Mouse (Mus musculus) cerebellum, adult 8-10 months (tissue): Measurements from ENCODE around the gene Capn11.

Experiments used
- DNase-seq: peaks from one replicate; pipeline ENCODE4 v3.0.0; 2022

Gene Capn11

DNA sequence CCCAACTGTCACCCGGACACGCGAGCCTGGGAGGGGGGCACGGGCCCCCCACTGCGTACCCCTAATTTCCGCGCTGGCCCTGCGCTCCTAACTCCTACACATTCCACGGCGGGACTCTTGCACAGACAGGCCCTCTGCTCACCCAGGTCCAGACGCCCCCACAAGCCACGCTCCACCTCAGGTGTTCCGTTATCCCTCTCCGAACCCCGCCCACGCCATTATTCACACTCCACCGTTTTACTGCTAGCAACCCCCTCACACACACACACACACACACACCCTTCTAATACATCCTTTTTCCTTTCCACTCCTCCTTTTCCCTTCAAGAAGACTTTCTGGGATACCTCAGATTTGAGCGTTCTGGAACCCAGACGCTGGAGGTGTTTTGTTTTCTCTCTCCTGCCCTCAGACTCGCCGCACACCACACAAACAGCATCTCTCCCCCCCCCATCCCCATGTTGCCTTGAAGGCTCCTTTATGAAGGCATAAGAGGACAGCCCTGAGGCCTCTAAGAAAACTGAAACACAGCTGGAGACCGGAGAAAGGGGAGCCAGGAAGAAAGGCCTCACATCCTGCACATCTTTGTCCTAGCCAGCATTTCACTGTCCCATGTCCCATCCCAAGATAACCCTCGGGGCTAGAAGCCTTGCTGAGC, 63.3 kb downstream of the Capn11 start:
- no peak for DNase-seq

DNA sequence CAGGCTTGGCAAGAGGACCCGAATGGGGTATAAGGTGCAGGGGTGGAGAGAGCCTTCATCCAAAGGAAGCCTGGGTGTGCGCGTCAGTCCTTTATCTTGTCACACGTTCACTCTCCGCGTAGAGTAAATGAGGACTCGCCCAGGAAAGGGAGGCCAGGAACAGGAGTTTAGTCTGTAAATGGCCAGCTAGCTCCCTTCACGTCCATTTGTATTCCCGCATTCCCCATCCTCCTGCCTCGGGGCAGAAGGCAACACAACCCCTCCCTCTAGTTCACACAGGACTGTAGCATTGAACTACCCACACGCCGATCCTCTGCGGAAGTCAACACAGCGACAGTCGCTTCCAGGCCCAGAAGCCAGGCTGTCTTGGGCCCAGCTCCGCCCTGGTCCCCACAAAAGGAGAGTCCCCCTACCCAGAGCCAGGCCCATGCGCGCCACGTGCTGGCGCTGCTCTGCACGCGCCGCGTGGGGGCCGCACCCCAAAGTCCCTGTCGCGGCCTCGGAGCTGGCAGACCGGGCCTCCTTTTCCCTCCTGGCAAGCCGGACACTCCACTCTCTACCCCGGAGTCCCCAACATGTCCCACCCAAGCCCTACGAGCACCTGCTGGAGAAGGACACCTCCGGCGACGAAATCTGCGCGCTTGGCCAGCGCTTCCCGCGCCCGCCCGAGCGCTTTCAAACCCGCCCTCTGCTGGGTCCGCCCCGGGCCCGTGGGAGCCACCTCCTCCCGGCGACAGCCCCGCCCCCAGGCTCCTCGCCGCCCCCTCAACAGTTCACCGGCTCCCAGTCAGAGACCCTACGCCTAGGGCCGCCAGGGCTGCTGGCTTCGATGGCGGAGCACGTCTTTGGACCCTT, 64.0 kb downstream of the Capn11 start:
- DNase-seq: peak; percentile 76

DNA sequence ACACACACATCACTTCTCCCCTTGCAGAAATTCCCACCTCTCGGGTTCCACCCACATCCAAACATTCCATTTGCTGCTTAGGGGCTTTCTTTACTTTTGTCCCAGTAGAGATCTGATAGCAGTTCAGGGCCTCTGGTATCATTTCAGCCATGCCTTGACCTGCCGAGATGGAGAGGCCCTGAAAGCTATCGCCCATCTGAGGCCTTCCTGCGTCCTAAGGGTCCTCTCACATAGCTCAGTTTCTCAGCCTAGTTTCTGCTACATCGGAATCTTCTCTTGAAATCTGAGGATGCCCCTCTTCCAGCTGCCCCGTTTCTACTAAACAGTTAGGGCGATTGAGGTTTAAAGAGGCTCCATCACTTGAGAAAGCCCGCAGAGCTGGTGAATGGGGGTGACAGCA, 64.9 kb downstream of the Capn11 start:
- no peak for DNase-seq

DNA sequence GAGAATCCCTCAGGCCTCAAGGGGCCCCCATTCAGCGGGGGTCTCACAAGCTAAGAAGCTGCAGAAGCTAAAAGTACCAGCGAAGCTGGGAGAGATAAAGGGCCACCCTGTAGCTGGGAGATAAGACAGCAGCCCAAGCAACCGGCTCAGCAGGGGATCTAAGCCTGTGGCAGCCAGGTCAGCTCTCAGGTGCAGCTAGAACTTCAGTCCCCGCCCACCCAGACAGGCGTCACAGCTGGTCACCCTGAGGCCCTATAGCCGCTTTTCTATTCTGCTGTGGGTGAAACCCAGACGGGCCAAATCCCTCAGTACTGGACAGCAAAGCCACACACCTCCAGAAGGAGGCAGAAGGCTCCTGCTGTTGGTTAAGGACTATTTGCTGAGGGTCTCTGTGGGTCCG, 65.6 kb downstream of the Capn11 start:
- DNase-seq: peak; percentile 37

DNA sequence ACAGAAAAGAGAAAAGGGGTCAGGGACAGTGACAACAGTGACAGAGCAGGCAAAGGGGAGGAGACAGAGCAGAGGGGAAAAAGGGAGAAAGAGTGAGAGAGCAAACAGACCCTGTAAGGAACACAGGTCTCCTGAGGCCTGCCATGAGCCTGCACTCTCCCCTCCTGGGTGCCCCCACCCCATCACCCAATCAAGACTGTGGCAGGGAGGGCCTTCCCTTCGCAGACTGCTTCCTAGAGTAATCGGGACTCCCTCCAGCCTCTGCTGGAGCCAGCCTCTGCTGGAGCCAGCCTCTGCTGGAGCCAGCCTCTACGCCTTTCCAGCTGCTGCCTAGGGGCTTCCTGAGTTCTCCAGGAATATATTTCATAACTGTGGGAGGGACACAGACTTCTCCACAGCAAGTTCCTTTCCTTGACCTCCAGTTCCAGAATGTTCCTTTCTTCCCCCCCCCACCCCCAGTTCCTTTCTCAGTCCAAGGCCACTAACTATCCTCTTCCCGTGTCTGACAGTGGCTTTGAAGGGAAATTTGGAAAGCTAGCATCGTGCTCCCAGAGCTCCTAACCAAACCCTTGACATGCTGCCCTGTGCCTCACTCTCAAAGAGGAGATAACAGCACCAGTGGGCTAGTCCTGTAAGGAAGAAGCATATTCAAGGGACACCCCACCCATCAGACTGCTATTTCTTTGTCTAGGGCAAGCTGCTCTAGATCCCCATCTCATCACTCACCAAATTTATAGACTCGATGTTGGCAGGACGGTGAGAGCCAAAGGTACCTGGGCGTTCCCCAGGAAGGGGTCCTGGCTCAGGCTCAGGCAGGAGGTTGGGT, 66.3 kb downstream of the Capn11 start:
- peak; percentile 43 for DNase-seq

DNA sequence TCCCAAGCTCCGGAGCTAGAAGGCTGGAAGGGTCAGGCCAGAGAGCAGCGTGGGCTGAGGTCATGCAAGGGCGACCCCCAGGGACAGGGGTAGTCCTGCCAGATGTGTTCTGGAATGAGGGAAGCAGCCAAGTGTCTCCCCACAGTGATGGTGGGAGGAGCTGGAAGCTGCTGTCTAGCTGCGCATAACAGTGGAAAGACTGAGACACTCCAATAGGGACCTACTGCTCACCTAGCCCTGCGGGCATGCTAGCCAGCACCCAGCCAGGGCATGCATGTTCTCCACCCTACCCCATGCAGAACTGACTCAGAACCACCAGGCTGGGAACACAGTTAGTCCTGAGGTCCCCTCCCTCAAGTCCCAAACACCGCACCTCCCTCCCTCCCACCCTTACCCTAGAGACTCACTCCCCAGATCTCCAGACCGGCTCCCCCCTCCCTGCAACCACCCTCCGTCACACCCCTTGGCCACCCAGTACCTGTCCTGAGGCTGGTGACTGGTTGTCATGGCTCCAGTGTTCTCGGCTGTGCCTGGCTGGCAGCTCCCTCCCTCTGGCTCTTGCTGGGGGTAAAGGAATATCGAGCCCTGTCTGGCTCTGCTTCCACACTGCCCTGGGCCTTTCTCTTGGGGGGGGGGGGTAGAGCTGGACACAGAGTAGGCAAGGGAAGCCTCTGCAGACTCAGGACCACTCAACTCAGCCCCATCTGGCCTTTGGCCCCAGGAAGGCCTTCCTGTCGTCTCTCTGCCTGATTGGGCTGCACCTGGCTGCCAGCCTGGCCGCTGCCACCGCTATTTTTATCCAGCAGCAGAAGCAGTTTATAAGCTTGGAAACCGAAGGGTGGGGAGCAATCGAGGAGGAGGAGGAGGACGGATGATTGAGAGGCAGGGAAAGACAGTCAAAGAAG, 67.2 kb downstream of the Capn11 start:
- DNase-seq: peak; percentile 46

DNA sequence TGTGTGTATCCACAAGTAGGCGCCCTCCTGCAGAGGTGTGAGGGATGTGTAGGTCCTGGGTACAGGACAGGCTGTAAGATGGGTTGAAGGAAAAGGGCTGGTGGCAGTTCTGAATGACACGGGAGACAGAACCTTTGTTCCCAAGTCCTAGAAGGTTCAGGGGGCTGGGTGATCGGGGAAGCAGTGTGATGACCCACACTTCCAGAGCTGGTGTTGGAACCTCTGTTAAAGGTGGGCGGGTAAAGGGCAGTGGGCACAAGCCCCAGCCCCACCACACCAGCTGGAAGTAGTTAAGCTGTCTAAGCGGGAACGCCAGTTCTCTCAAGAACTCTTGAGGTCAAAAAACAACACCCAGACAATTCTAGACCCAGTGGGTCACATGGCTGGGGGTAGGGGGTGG, 68.7 kb downstream of the Capn11 start:
- peak; percentile 8 for DNase-seq

DNA sequence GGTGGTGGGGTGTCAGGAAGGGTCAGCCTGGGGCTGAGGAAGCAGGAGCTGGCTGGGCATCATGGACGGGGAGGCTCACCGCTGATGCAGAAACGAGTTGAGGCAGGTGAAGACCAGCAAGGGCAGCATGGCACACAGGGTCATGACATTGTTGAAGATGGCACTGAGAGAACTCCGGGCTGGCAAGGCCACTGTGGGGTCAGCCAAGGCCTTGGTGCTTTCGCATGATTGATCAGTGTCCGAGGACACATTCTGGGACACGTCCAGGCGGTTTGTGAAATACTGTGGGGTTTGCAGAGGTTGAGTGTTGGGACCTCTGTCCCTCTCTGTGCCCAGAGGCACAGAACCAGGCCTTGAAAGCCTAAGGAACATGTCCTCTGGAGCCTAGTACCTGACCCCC, 69.3 kb downstream of the Capn11 start:
- peak; percentile 19 for DNase-seq

DNA sequence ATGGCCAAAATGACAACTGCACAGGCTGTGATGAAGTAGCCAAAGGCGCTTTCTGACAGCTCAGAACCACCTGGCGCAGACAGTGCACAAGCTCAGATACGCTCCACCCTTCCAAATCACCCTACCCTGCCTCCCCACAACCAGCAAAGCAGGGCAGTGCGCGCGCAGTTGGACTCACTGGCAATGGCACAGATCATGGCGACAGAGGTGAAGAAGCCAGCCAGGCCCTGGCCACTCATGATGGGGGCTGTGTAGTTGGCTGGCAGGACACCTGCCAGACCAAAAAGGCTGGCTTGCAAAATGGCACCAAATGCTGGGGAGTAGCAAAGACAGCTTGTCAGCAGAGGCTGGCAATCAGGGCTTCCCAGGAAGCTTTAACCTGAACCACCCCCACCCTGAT, 69.9 kb downstream of the Capn11 start:
- peak; percentile 49 for DNase-seq

DNA sequence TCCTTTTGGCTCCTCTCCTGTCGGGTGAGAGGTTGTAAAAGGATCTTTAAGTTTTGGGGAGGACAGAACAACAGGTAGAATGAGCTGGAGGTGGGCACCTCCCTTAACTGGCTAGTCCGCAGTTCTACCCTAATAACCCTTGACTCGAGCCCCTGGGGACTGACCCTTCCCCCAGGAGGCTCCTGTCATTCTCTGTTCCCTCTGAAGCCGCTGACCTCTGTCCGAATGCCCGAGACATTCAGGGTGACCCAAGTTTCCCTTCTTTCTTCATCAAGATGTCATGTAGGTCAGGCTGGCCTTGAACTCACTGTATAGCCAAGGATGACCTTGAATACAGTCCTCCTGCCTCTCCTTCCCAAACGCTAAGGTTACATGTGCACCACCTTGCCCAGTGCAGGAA, 70.8 kb downstream of the Capn11 start:
- DNase-seq: peak; percentile 5

DNA sequence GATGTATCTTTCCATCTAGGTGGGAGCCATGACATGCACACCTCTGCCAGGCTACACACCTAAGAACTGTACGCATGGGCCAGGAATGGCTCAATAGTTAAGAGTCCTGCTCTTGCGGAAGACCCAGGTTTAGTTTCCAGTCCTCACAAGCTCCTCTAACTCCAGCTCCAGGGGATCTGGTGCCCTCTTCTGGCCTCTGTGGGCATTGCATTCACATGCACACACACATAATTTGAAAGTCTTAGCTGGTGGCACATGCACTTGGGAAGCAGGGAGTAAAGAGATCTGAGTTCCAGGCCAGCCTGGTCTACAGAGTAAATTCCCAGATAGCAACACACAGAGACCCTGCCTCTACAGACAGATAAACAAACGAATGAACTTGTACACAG, 72.7 kb downstream of the Capn11 start:
- DNase-seq: peak; percentile 34

DNA sequence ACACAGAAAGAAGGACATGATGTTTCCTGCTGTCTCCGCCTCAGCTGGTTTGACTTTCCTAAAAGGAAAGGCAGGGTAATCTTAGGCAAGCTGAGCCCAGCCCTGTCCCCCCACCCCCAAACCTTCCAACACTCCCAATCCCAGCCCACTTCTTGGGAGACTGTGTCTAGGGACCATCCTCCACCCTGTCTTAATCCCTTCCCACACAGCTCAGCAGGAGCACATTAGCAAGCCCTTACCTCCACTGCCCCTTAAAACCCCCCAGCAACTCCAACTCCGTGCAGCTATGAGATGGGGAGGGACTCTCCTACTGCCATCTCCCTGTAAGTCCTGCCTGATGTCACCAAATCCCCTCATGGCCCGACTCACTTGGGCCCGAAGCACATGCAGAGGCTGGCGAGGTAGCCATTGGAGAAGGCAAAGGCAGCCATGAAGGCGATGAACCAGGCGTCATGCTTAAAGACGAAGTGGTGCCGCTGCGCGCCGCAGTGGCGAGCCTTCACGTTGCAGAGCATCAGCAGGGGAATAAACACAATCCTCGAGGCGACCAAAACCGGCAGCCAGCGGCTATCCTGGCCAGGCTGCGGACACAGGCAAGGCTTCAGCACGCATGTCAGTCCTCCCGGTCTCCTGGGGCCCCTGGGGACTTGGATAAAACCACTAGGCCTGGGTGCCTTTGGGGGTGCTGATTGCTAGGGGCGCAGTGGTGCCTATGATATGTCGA, 73.2 kb downstream of the Capn11 start:
- DNase-seq: peak; percentile 17

DNA sequence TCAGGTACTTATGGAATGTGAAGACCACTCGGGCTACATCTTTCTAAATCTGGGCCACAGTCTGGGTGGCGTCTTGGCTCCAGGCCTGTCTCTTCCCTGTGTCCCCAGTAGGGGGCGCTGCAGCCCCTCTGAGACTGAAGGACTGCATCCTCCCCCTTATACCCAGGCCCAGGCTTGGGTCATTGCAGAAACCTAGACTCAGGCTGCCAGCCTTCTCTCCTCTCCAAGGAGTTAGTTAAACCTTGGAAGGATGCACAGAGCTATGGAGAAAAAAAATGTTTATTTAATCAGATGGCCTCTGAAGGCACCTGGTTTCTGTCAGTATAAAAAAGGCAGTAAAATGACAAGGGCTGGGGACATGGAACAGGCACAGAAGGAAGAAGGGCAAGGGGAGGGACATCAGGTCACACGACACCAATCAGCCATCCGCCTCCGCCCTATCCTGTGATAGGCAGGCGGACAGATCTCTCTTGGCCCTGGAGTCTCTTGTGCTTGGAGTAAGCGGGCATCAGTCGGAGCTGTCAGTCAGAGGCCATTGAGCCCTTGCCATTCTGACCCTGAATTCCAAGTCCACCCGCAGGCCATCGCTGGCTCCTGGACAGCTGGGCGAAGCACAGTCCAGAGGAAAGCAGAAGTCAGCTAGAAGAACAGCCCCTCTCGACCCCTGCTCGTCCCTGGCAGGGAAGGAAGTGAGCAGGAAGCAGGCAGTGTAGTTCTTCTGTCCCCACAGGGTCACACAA, 74.0 kb downstream of the Capn11 start:
- peak; percentile 79 for DNase-seq

DNA sequence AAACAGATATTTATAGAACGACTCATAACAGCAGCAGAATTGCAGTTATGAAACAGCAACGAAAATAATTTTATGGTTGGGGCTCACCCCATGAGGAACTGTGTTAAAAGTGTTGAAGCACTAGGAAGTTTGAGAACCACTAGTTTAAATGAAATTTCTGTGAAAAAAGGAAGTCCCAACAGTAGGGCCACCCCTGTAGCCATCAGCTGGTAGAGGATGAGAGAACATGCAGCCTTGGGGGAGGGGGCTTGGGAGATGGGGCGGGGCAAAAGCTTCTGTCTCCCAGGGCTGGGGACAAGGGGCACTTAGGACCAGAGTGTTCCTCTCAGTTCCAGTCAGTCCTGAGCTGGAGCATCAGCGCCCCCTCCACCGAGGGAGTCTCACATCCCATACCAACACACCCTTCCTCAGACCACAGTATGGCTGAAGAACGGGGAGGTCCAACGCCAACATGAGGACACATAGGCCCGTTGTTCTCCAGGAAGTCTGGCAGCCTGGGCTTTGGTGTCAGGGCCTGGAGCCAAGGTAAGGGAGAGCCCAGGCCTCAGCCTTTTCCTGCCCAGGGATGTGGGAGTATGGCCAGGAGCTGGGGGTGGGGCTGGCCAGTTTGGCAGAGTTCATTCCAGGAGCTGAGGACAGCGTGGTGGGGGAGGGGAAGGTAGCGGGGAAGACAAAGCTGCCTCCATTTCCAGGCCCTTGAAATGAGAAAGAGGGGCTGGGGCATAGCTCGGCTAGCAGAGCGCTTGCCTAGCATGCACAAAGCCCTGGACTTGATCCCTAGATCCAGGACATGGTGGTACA, 74.8 kb downstream of the Capn11 start:
- DNase-seq: peak; percentile 68

DNA sequence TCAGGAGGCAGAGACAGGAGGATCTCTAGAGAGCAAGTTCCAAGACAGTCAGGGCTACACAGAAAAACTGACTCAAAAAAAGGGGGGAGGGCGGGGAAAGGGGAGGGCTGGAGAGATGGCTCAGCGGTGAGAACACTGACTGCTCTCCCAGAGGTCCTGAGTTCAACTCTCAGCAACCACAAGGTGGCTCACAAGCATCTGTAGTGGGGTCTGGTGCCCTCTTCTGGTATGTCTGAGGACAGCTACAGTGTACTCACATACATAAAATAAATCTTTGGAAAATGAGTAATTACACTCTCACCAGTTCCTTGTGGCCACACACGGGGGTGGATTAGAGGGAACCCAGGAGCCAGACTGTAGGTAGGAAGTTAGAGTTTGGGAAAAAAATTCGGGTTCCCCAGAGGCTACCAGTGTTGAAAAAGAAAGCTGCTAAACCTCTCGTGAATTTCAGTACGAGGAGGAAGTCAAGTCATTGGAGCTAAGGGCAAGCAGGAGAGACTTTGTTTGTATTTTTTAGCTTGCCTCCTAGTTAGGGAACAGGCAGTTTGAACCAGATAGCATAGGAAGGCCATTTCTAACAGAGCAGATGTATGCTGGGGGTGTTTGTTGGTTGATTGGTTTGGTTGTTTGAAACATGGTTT, 76.3 kb downstream of the Capn11 start:
- DNase-seq: no peak

DNA sequence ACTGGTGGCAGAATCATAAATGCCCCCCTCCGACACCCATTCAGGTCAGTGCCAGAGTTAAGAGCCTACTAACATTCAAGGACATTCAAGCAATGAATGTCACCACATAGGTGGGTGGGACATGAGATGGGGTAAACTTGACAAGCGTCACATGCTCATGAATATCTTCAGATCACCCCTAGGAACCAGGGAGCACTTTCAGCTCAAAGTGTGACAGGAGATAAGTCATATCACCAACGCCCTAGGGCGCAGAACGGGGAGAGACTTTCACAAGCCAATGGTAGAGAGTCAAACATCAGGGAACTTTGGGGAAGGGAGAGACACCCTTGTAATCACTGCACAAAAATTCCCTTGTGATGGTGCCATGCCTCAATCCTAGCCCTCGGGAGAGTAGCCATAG, 76.9 kb downstream of the Capn11 start:
- no peak for DNase-seq

DNA sequence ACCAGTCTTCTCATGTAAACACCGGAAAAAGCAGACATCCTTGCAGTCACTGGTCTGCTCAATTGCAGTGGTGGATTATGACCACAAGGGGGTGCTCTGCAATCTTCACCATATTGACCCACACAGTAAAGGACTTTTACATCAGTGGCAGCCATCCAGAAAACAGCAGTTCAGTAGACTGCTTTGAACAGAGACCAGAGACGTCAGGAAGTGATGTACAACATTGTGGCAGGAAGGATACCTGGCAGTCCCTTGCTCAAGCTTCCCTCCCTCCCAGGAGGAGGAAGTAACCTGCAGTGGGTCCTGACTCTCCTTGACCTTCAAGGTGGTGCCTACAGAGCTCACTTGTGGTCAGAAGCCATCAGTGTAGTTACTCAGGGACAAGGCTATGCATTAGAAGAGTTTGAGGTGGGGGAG, 77.5 kb downstream of the Capn11 start:
- DNase-seq: peak; percentile 73

DNA sequence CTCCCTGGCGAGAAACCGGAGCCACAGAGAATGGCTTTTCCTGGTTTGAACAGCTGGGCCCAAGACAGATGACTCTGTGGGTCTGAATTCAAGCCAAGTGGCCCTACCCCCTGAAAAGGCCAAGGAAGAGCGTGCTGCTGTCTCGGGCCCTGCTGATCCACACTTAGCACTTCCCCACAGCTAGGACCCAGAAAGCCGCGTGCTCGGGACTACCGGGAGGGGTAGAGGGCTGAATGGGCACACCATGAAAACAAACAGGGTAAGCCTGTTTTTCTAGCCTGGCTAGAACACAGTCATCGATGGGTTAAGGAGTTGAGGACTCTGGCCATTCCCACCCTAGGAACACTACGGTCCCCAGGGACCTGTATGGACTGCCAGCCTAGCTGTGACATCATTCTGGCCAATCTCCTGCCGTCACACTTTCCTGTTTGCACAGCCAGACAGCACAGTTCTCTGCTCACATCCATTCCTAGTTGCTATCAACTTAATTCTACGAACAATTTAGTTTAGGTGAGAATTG, 78.1 kb downstream of the Capn11 start:
- no peak for DNase-seq
